Comparison of ENCODE assay signal across 11 mouse cellular contexts in genomic region chr4:138131226-138131625, GRCm38 (mm10).
DNase-seq lines count a peak whose midpoint lies in the region; ATAC-seq lines count a peak whose summit lies in the region.
"Had no signal": no experiment of that assay in that cellular context is flagged by ENCODE, and none has a peak within 500 bp of the region (broad histone marks: within the 10 kb centered on the region; RNA-seq: fewer than 3 reads in every experiment).

No protein-coding gene starts in this region.

- intact Hi-C loops in heart, postnatal 10 days (cut with DNase I): loop anchor here (5.0 kb wide), 1 partner anchor 151 kb away; no protein-coding TSS in a partner anchor

- H3K36me3 ChIP-seq in heart, embryonic 11.5 days (ENCODE audit: control insufficient read depth, insufficient read depth, low read length): peaks cover 7% of the 10 kb centered on the region; the same call in 1 of the 2 replicates
- H3K36me3 ChIP-seq in midbrain, embryonic 14.5 days (ENCODE audit: control insufficient read depth, insufficient read depth, low read length): peaks cover 35% of the 10 kb centered on the region
- peaks cover 91% of the 10 kb centered on the region for H3K36me3 ChIP-seq in midbrain, embryonic 10.5 days
- peaks cover 25% of the 10 kb centered on the region for H3K36me3 ChIP-seq in neural tube, embryonic 15.5 days

- ATAC-seq in heart, embryonic 11.5 days (replicated peaks; ENCODE audit: insufficient number of reproducible peaks, low FRiP score, low TSS enrichment): no peak
- ATAC-seq in midbrain, embryonic 14.5 days (ENCODE audit: low FRiP score, low TSS enrichment): no peak
- 0 out of 2 replicates have a peak, but pooled peaks have one; percentile 53 for ATAC-seq in neural tube, embryonic 15.5 days (ENCODE audit: low FRiP score)
- no peak for ATAC-seq in erythroid progenitor cell, adult 5-6 weeks (replicated peaks; ENCODE audit: low FRiP score, poor library complexity, severe bottlenecking)
- ATAC-seq: liver, embryonic 12.5 days; midbrain, embryonic 15.5 days had no signal

- 69% methylated on average over 9 of the region's 9 CpGs for whole genome bisulfite sequencing in heart, embryonic 11.5 days (ENCODE audit: insufficient replicate concordance)
- 73% methylated on average over 9 of the region's 9 CpGs for WGBS in midbrain, embryonic 14.5 days
- WGBS in midbrain, embryonic 10.5 days: 89% methylated on average over 9 of the region's 9 CpGs
- WGBS in neural tube, embryonic 15.5 days: 55% methylated on average over 9 of the region's 9 CpGs

- H3K4me3 ChIP-seq in heart, embryonic 11.5 days (ENCODE audit: low read depth, low read length): no peak overlapping the region
- H3K4me3 ChIP-seq in midbrain, embryonic 14.5 days (replicated peaks; ENCODE audit: low read depth, low read length): no peak overlapping the region
- H3K4me3 ChIP-seq in midbrain, embryonic 10.5 days: no peak overlapping the region
- H3K4me3 ChIP-seq in neural tube, embryonic 15.5 days (replicated peaks): no peak overlapping the region
- H3K4me3 ChIP-seq: liver, embryonic 12.5 days; midbrain, embryonic 15.5 days had no signal

- no peaks in the 10 kb centered on the region for H3K9me3 ChIP-seq in heart, embryonic 11.5 days (replicated peaks; ENCODE audit: control insufficient read depth, low read length)
- no peaks in the 10 kb centered on the region for H3K9me3 ChIP-seq in midbrain, embryonic 14.5 days (ENCODE audit: control insufficient read depth, low read length)
- no peaks in the 10 kb centered on the region for H3K9me3 ChIP-seq in midbrain, embryonic 10.5 days (replicated peaks)
- no peaks in the 10 kb centered on the region for H3K9me3 ChIP-seq in neural tube, embryonic 15.5 days (replicated peaks)
- H3K9me3 ChIP-seq: liver, embryonic 12.5 days; midbrain, embryonic 15.5 days had no signal

- no peak overlapping the region for H3K9ac ChIP-seq in heart, embryonic 11.5 days (ENCODE audit: low read depth, low read length)
- H3K9ac ChIP-seq in midbrain, embryonic 14.5 days (replicated peaks; ENCODE audit: low read length): no peak overlapping the region
- H3K9ac ChIP-seq in neural tube, embryonic 15.5 days (replicated peaks): no peak overlapping the region
- H3K9ac ChIP-seq: liver, embryonic 12.5 days; midbrain, embryonic 15.5 days had no signal

- no peaks in the 10 kb centered on the region for H3K4me1 ChIP-seq in heart, embryonic 11.5 days (ENCODE audit: control insufficient read depth, insufficient read depth, low read length)
- H3K4me1 ChIP-seq in midbrain, embryonic 14.5 days (ENCODE audit: control insufficient read depth, insufficient read depth, low read length): peaks cover 6% of the 10 kb centered on the region; the same call in 1 of the 2 replicates
- H3K4me1 ChIP-seq in midbrain, embryonic 10.5 days: no peaks in the 10 kb centered on the region
- peaks cover 13% of the 10 kb centered on the region for H3K4me1 ChIP-seq in neural tube, embryonic 15.5 days
- H3K4me1 ChIP-seq: liver, embryonic 12.5 days had no signal

- peak; percentile 31 for DNase-seq in heart, adult 8-10 months (ENCODE audit: low spot score)
- DNase-seq in midbrain, embryonic 14.5 days: no peak
- no peak for DNase-seq in midbrain, embryonic 10.5 days (ENCODE audit: low spot score)
- peak; percentile 28 to 48 for DNase-seq in heart, postnatal 10 days
- no peak for DNase-seq in cerebellum, adult 9-11 months
- DNase-seq: cerebellum, adult 8-10 months had no signal

- no peaks in the 10 kb centered on the region for H3K27me3 ChIP-seq in heart, embryonic 11.5 days (ENCODE audit: control insufficient read depth, insufficient read depth, low read length)
- no peaks in the 10 kb centered on the region for H3K27me3 ChIP-seq in midbrain, embryonic 14.5 days (ENCODE audit: control insufficient read depth, insufficient read depth, low read length)
- no peaks in the 10 kb centered on the region for H3K27me3 ChIP-seq in midbrain, embryonic 10.5 days (ENCODE audit: low read depth, poor library complexity, severe bottlenecking)
- H3K27me3 ChIP-seq in neural tube, embryonic 15.5 days (replicated peaks): no peaks in the 10 kb centered on the region
- H3K27me3 ChIP-seq: liver, embryonic 12.5 days; midbrain, embryonic 15.5 days had no signal

- no peak overlapping the region for H3K27ac ChIP-seq in heart, embryonic 11.5 days (ENCODE audit: low read depth, low read length)
- H3K27ac ChIP-seq in midbrain, embryonic 14.5 days (replicated peaks; ENCODE audit: low read depth, low read length): 0 out of 2 replicates have a peak overlapping the region, but pooled peaks have one; percentile 26
- H3K27ac ChIP-seq in midbrain, embryonic 10.5 days (replicated peaks): no peak overlapping the region
- H3K27ac ChIP-seq in neural tube, embryonic 15.5 days (replicated peaks): no peak overlapping the region
- H3K27ac ChIP-seq: liver, embryonic 12.5 days; midbrain, embryonic 15.5 days had no signal

- H3K4me2 ChIP-seq in heart, embryonic 11.5 days: no peak overlapping the region
- no peak overlapping the region for H3K4me2 ChIP-seq in midbrain, embryonic 14.5 days (ENCODE audit: low read length)
- no peak overlapping the region for H3K4me2 ChIP-seq in neural tube, embryonic 15.5 days
- H3K4me2 ChIP-seq: liver, embryonic 12.5 days; midbrain, embryonic 15.5 days had no signal

Comparison
In these comparisons a context has a peak if more than half of its experiments do, and no peak if none do; other contexts are left out.
1. DNase-seq: peak in heart, adult 8-10 months (single experiment) and heart, postnatal 10 days (2 of 2); none in midbrain, embryonic 14.5 days (single experiment), midbrain, embryonic 10.5 days (single experiment) and cerebellum, adult 9-11 months (single experiment).